Mouse (Mus musculus): ENCODE data around the gene Cdkn2b. TPM values are rescaled to one million over a fixed set of nuclear protein-coding genes. Genes with fewer than 3 reads are reported as not detected.

Cdkn2b gene
- polyA plus RNA-seq, 1 experiment from 2014 or later: 6.6 TPM

GRCm38 (mm10) chr4:89295441-89296220, 15.2 kb downstream of the Cdkn2b start:
- DNase-seq (ENCODE audit: low spot score) (no peak), ATAC-seq (replicated peaks; ENCODE audit: low FRiP score, low TSS enrichment, low read depth) (0 out of 2 replicates have a peak, but pooled peaks have one; percentile 3)
- Histone ChIP-seq H3K4me3 (ENCODE audit: low read depth, low read length) (peak overlapping the region; percentile 59), H3K4me1 (replicated peaks; ENCODE audit: control insufficient read depth, insufficient read depth, low read length) (0 out of 2 replicates have a peak, but pooled peaks cover 2% of the 10 kb centered on the region), H3K27me3 (replicated peaks; ENCODE audit: control insufficient read depth, insufficient read depth, low read length) (peaks cover 96% of the 10 kb centered on the region), H3K9ac (ENCODE audit: low read length) (peak overlapping the region; percentile 39), H3K4me2 (ENCODE audit: low read length) (peak overlapping the region; percentile 98), H3K27ac (ENCODE audit: low read depth) (no peak overlapping the region), H3K36me3 (ENCODE audit: control insufficient read depth, insufficient read depth, low read length) (no peaks in the 10 kb centered on the region), H3K9me3 (ENCODE audit: control insufficient read depth, low read length) (no peaks in the 10 kb centered on the region)
- 3% methylated on average over 31 of the region's 31 CpGs for whole genome bisulfite sequencing

GRCm38 (mm10) chr4:89294486-89295440, 16.1 kb downstream of the Cdkn2b start, which contains the start of gene Cdkn2a:
TSS of gene Cdkn2a (minus strand) at chr4:89294653.
- DNase-seq (ENCODE audit: low spot score) (peak; percentile 80), ATAC-seq (replicated peaks; ENCODE audit: low FRiP score, low TSS enrichment, low read depth) (peak; percentile 80)
- H3K9ac ChIP-seq (ENCODE audit: low read length): peak within 1 kb of the TSS; percentile 39
- no peaks in the 10 kb centered on the region for H3K36me3 ChIP-seq (ENCODE audit: control insufficient read depth, insufficient read depth, low read length)
- peak within 1 kb of the TSS; percentile 59 for H3K4me3 ChIP-seq (ENCODE audit: low read depth, low read length)
- H3K4me1 ChIP-seq (replicated peaks; ENCODE audit: control insufficient read depth, insufficient read depth, low read length): 0 out of 2 replicates have a peak, but pooled peaks cover 2% of the 10 kb centered on the region
- peaks cover 96% of the 10 kb centered on the region for H3K27me3 ChIP-seq (replicated peaks; ENCODE audit: control insufficient read depth, insufficient read depth, low read length)
- WGBS: under 1% methylated on average over 114 of the region's 117 CpGs
- peak within 1 kb of the TSS; percentile 98 for H3K4me2 ChIP-seq (ENCODE audit: low read length)
- no peak within 1 kb of the TSS for H3K27ac ChIP-seq (ENCODE audit: low read depth)
- H3K9me3 ChIP-seq (ENCODE audit: control insufficient read depth, low read length): no peaks in the 10 kb centered on the region

GRCm38 (mm10) chr4:89294091-89294485, 16.8 kb downstream of the Cdkn2b start:
- Histone ChIP-seq H3K4me3 (ENCODE audit: low read depth, low read length) (peak overlapping the region; percentile 59), H3K27me3 (replicated peaks; ENCODE audit: control insufficient read depth, insufficient read depth, low read length) (peaks cover 96% of the 10 kb centered on the region), H3K9ac (ENCODE audit: low read length) (no peak overlapping the region), H3K4me1 (replicated peaks; ENCODE audit: control insufficient read depth, insufficient read depth, low read length) (0 out of 2 replicates have a peak, but pooled peaks cover 2% of the 10 kb centered on the region), H3K9me3 (ENCODE audit: control insufficient read depth, low read length) (no peaks in the 10 kb centered on the region), H3K36me3 (ENCODE audit: control insufficient read depth, insufficient read depth, low read length) (no peaks in the 10 kb centered on the region), H3K27ac (ENCODE audit: low read depth) (no peak overlapping the region), H3K4me2 (ENCODE audit: low read length) (peak overlapping the region; percentile 98)
- under 1% methylated on average over 26 of the region's 26 CpGs for WGBS
- ATAC-seq (replicated peaks; ENCODE audit: low FRiP score, low TSS enrichment, low read depth): peak; percentile 44; the same call in 1 of the 2 replicates
- no peak for DNase-seq (ENCODE audit: low spot score)

- Histone ChIP-seq H3K4me2 (ENCODE audit: low read length) (no peak overlapping the region), H3K4me3 (ENCODE audit: low read depth, low read length) (no peak overlapping the region), H3K27ac (ENCODE audit: low read depth) (no peak overlapping the region), H3K36me3 (ENCODE audit: control insufficient read depth, insufficient read depth, low read length) (no peaks in the 10 kb centered on the region), H3K9me3 (ENCODE audit: control insufficient read depth, low read length) (no peaks in the 10 kb centered on the region), H3K27me3 (replicated peaks; ENCODE audit: control insufficient read depth, insufficient read depth, low read length) (peaks cover 99% of the 10 kb centered on the region), H3K4me1 (replicated peaks; ENCODE audit: control insufficient read depth, insufficient read depth, low read length) (0 out of 2 replicates have a peak, but pooled peaks cover 2% of the 10 kb centered on the region), H3K9ac (ENCODE audit: low read length) (no peak overlapping the region)
- DNase-seq (ENCODE audit: low spot score) (no peak), ATAC-seq (replicated peaks; ENCODE audit: low FRiP score, low TSS enrichment, low read depth) (no peak)
- 11% methylated on average over 7 of the region's 7 CpGs for WGBS
Observed at GRCm38 (mm10) chr4:89293516-89293915, 17.3 kb downstream of the Cdkn2b start.

GRCm38 (mm10) chr4:89289028-89289427, 21.8 kb downstream of the Cdkn2b start:
- H3K9ac ChIP-seq (ENCODE audit: low read length): no peak overlapping the region
- WGBS: 1% methylated on average over 4 of the region's 4 CpGs

GRCm38 (mm10) chr4:89286566-89286965, 24.3 kb downstream of the Cdkn2b start:
- WGBS: 0% methylated on average over 1 of the region's 1 CpGs
- H3K9me3 ChIP-seq (ENCODE audit: control insufficient read depth, low read length): no peaks in the 10 kb centered on the region
- H3K9ac ChIP-seq (ENCODE audit: low read length): no peak overlapping the region
- ATAC-seq (replicated peaks; ENCODE audit: low FRiP score, low TSS enrichment, low read depth) (no peak), DNase-seq (ENCODE audit: low spot score) (no peak)
- H3K36me3 ChIP-seq (ENCODE audit: control insufficient read depth, insufficient read depth, low read length): no peaks in the 10 kb centered on the region
- peaks cover 92% of the 10 kb centered on the region for H3K27me3 ChIP-seq (replicated peaks; ENCODE audit: control insufficient read depth, insufficient read depth, low read length)
- no peak overlapping the region for H3K27ac ChIP-seq (ENCODE audit: low read depth)
- no peak overlapping the region for H3K4me2 ChIP-seq (ENCODE audit: low read length)
- H3K4me3 ChIP-seq (ENCODE audit: low read depth, low read length): no peak overlapping the region
- no peaks in the 10 kb centered on the region for H3K4me1 ChIP-seq (replicated peaks; ENCODE audit: control insufficient read depth, insufficient read depth, low read length)

More at GRCm38 (mm10) chr4:89289028-89289427, 21.8 kb downstream of the Cdkn2b start:
- ATAC-seq (replicated peaks; ENCODE audit: low FRiP score, low TSS enrichment, low read depth) (no peak), DNase-seq (ENCODE audit: low spot score) (no peak)
- H3K9me3 ChIP-seq (ENCODE audit: control insufficient read depth, low read length): no peaks in the 10 kb centered on the region
- no peaks in the 10 kb centered on the region for H3K36me3 ChIP-seq (ENCODE audit: control insufficient read depth, insufficient read depth, low read length)
- H3K4me2 ChIP-seq (ENCODE audit: low read length): no peak overlapping the region
- peaks cover 93% of the 10 kb centered on the region for H3K27me3 ChIP-seq (replicated peaks; ENCODE audit: control insufficient read depth, insufficient read depth, low read length)
- no peaks in the 10 kb centered on the region for H3K4me1 ChIP-seq (replicated peaks; ENCODE audit: control insufficient read depth, insufficient read depth, low read length)
- no peak overlapping the region for H3K27ac ChIP-seq (ENCODE audit: low read depth)
- no peak overlapping the region for H3K4me3 ChIP-seq (ENCODE audit: low read depth, low read length)

GRCm38 (mm10) chr4:89285688-89286087, 25.2 kb downstream of the Cdkn2b start:
- Histone ChIP-seq H3K4me2 (ENCODE audit: low read length) (no peak overlapping the region), H3K27ac (ENCODE audit: low read depth) (no peak overlapping the region), H3K36me3 (ENCODE audit: control insufficient read depth, insufficient read depth, low read length) (no peaks in the 10 kb centered on the region), H3K9me3 (ENCODE audit: control insufficient read depth, low read length) (no peaks in the 10 kb centered on the region), H3K4me3 (ENCODE audit: low read depth, low read length) (no peak overlapping the region), H3K4me1 (replicated peaks; ENCODE audit: control insufficient read depth, insufficient read depth, low read length) (no peaks in the 10 kb centered on the region), H3K27me3 (replicated peaks; ENCODE audit: control insufficient read depth, insufficient read depth, low read length) (peaks cover 90% of the 10 kb centered on the region), H3K9ac (ENCODE audit: low read length) (no peak overlapping the region)
- ATAC-seq (replicated peaks; ENCODE audit: low FRiP score, low TSS enrichment, low read depth) (no peak), DNase-seq (ENCODE audit: low spot score) (peak; percentile 43)
- 33% methylated on average over 7 of the region's 7 CpGs for WGBS

- Histone ChIP-seq H3K36me3 (ENCODE audit: control insufficient read depth, insufficient read depth, low read length) (no peaks in the 10 kb centered on the region), H3K4me2 (ENCODE audit: low read length) (no peak overlapping the region), H3K27ac (ENCODE audit: low read depth) (no peak overlapping the region), H3K9ac (ENCODE audit: low read length) (no peak overlapping the region), H3K4me3 (ENCODE audit: low read depth, low read length) (no peak overlapping the region), H3K4me1 (replicated peaks; ENCODE audit: control insufficient read depth, insufficient read depth, low read length) (no peaks in the 10 kb centered on the region), H3K9me3 (ENCODE audit: control insufficient read depth, low read length) (no peaks in the 10 kb centered on the region), H3K27me3 (replicated peaks; ENCODE audit: control insufficient read depth, insufficient read depth, low read length) (peaks cover 90% of the 10 kb centered on the region)
- ATAC-seq (replicated peaks; ENCODE audit: low FRiP score, low TSS enrichment, low read depth): no peak
- 2% methylated on average over 12 of the region's 12 CpGs for WGBS
- no peak for DNase-seq (ENCODE audit: low spot score)
Observed at GRCm38 (mm10) chr4:89282661-89283060, 28.2 kb downstream of the Cdkn2b start.
